Comparison of ENCODE assay signal across 7 mouse cellular contexts in the genomic region with DNA sequence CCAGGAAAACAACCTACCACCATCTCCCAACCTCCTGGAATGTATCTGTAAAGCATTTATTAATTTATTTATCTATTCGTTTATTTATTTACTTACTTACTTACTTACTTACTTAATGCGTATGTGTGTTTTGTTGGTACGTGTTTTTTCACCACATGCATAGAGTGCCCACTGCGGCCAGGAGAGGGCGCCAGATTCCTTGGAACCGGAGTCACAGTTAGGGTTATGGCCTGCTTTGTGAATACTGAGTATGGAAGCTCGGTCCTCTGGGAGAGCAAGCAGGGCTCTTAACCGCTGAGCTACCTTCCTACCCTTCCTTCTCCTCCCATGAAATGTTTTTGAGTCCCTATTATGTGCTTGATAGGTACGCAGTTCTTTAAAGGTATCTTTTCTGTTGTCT. TPM values are rescaled to one million over a fixed set of nuclear protein-coding genes. Genes with fewer than 3 reads are reported as not detected.
A peak's percentile ranks its signal among the peaks of the same experiment; 100 is the strongest.
DNase-seq lines count a peak whose midpoint lies in the region; ATAC-seq lines count a peak whose summit lies in the region.

No protein-coding gene starts in this region.

- ATAC-seq in CD4-positive, CD25-positive, alpha-beta regulatory T cell, adult 4 months, result peak; percentile 39

- DNase-seq in MN1 (ENCODE audit: low spot score), result peak; percentile 63
- peak; percentile 84 to 86 for DNase-seq in cerebellum, postnatal 10 days
- DNase-seq in gastrocnemius, postnatal 36 days, result peak; percentile 69 to 70
- peak; percentile 25 to 54 for DNase-seq in layer of hippocampus, adult 8-10 months (ENCODE audit: low spot score in 2 of 2)
- DNase-seq in lung, postnatal 36 days, result peak; percentile 93
- peak; percentile 42 to 74 for DNase-seq in spleen, postnatal 4 days (ENCODE audit: low spot score in 2 of 2)

- intact Hi-C loops in gastrocnemius, postnatal 36 days (cut with DNase I), result loop anchor here (2.0 to 10.0 kb wide), 3 partner anchors 106 to 254 kb away; partner anchors contain the start of gene Abca15

RNA-seq across cellular contexts. Expression of gene Dnah3, which starts 3.3 kb away (rescaled TPM):
- not detected for polyA plus RNA-seq in CD4-positive, CD25-positive, alpha-beta regulatory T cell, adult 4 months (2017; shearing (Covaris generic))
- under 1 TPM; 0.10 to 0.17 TPM for total RNA-seq in gastrocnemius, postnatal 36 days (2021)
- under 1 TPM; 0.25 to 0.58 (median 0.38) TPM for total RNA-seq in layer of hippocampus, adult 8-10 months (2022)

RNA-seq across cellular contexts. Expression of gene Tmem159, which starts 3.8 kb away (rescaled TPM):
- 10 to 100 TPM in 1 of 2 experiments, 1 to 10 TPM in 1; 9.2 to 10.3 TPM for polyA plus RNA-seq in CD4-positive, CD25-positive, alpha-beta regulatory T cell, adult 4 months (2017; shearing (Covaris generic))
- total RNA-seq in gastrocnemius, postnatal 36 days (2021), result 1 to 10 TPM; 8.1 to 8.3 TPM
- 10 to 100 TPM; 10.3 to 17.6 (median 13.0) TPM for total RNA-seq in layer of hippocampus, adult 8-10 months (2022)

RNA-seq across cellular contexts. Expression of gene Zp2, which starts 46.7 kb away (rescaled TPM):
- polyA plus RNA-seq in CD4-positive, CD25-positive, alpha-beta regulatory T cell, adult 4 months (2017; shearing (Covaris generic)), result not detected
- under 1 TPM; 0.17 to 0.33 TPM for total RNA-seq in gastrocnemius, postnatal 36 days (2021)
- total RNA-seq in layer of hippocampus, adult 8-10 months (2022), result under 1 TPM in 2 of 4 experiments, not detected in 2; 0.39 to 0.49 TPM

Comparison
In these comparisons a context has a peak if more than half of its experiments do, and no peak if none do; other contexts are left out.
1. Peak in every context shown above with its lines: DNase-seq and ATAC-seq.
2. DNase-seq: peak in every context shown above with its lines; median percentile 93 in lung, postnatal 36 days; 85 in cerebellum, postnatal 10 days; 70 in gastrocnemius, postnatal 36 days; 63 in MN1; 58 in spleen, postnatal 4 days; 40 in layer of hippocampus, adult 8-10 months.